Mouse (Mus musculus): ENCODE data around the gene Rptor. TPM values are rescaled to one million over a fixed set of nuclear protein-coding genes. Genes with fewer than 3 reads are reported as not detected.

The Rptor gene
- total RNA-seq, 2 experiments from 2014 or later, result 52.8 to 56.2 TPM

DNA sequence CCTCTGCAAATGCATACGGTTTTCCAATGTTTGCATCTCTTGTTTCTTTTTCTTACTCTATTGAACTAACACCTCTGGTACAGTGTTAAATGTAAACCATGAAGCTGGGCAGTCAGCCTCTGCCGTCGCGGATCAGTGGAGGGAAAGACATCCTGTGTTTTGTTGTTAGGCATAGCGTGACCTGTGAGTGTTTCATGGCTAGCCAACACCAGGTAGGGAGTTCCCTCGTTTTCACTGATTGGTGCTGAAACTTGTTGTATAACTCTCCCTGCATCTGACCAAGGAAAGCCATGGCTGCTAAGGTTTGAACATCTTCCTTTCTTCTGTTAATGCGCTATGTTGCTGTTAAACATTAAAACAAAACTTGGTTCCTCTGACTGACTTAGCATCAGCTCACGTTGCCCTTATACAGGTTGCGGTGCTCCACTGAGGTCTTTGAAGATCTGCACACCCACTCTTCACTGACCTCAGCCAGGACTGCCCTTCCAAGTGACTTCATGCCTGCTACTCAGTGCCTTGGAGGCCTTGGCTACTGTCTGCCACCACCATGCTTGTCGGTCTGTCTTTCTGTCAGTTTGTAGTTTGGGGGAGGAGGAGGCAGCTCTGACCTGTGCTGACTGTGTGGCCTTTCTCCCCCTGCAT is 189.3 kb downstream of the Rptor start:
- intact Hi-C loops (cut with DNase I), result no loop called here
- no peak for DNase-seq (ENCODE audit: low spot score in 2 of 2)

DNA sequence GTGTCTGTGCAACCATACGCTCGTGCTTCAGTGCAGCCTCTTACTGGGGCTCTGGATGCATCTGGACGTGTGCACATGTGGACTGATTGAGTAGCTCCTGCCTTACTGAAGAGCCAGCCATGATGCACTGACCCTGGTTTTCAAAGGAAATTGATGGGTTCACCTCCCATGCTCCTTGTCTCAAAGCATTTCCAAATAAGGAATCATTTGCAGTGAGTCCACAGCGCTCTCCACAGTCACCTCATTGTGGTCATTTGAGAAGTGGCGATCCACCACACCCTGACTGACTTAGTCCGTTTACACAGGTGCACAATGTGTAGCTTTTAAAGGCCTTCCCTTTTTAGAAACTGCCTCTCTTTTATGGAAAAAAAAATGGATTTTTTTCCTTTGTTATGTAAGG is 190.7 kb downstream of the Rptor start:
- DNase-seq (ENCODE audit: low spot score in 2 of 2), result no peak
- intact Hi-C loops (cut with DNase I), result no loop called here

DNA sequence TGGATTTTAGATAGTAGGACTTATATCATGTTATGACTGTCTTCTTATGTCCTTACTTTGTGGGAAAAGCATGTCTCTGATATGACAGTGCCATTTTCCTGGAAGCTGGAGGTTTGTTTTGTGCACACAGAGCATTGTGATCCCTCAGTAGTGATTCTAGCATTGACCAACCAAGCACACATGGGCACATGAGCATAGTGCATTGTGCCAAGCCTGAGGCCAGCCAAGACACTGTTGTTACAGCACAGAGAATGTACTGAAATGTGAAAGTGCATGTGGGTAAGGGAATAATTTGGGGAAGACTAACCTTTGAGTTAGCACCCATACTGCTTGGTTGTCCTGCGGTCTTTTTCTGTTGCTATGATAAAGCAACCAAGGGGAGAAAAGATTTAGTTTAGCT is 191.3 kb downstream of the Rptor start:
- intact Hi-C loops (cut with DNase I), result no loop called here
- no peak for DNase-seq (ENCODE audit: low spot score in 2 of 2)

DNA sequence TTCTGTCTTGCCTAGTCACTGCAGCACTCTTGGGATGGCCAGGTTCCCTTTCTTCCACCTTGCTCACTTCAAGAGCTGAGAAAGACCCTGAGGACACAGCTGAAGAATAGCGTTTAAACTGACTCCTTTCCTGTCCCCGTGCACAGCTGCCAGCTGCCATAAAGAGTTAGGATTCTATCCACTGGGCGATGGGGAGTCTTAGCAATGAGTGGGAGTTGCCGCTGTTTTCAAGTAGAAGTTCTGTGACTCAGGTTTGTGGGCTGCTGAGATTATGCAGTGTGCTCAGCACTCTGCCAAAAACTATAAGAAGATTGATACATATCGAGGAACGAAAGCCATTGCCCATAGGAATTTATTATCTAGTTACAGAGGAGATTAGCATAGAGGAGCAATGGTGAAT is 192.0 kb downstream of the Rptor start:
- peak; percentile 52 to 76 for DNase-seq (ENCODE audit: low spot score in 2 of 2)
- intact Hi-C loops (cut with DNase I), result no loop called here

DNA sequence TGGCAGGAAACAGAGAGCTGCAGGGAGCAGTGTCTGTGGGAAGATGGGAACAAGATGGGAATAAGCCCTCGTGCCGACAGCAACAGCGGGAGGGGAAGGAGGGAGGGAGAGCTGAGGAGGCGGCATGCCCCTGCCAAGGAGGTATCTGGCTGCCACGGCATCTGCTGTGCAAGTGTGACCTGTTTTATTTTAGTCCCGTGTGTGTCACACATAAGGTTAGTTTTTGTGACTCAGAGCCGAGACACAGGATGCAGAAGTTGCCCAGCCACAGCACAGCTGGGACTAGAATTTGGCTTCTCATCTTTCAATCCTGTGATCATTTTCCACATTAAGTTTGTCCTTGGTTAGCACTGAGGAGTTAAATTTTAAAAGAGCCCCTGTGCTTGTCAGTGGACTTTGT is 193.7 kb downstream of the Rptor start:
- DNase-seq (ENCODE audit: low spot score in 2 of 2), result peak; percentile 63 to 86
- intact Hi-C loops (cut with DNase I), result no loop called here

DNA sequence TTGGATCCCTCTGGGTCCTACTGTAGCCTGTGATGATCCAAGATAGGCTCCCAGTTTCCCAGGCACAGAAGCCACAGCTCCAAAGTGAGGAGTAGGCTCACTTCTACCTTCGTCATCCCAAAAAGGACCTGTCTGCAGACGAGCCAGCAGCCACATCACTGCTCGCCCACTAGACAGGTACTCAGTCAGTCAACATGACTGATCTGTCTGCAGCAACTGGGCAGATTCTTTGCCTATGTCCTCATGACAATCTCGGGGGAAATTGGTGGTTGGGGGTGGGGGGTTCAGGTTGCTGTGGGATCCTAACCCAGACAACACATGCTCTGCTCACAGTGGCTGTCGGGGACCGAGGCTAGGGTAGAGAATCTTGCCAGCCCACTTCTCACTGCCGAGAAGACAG is 194.1 kb downstream of the Rptor start:
- no peak for DNase-seq (ENCODE audit: low spot score in 2 of 2)
- intact Hi-C loops (cut with DNase I), result no loop called here

DNA sequence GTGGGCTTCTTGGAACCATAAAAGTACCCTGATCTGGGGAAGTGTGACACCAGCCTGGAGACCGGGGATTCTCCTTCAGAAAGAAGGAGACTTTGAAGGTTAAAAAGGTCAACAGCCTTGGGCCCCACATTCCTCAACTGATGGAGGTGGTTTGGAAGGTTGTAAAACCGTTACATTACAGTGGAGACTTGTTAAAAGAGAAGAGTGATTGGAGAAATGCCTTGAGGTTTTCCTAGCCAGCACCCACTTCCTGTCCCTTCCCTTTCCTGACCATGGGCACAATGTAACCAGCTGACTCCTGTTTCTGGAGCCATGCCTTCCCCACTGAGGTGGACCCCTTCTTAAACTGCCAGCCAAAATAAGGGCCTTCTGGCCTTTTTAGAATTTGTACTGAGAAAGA is 196.8 kb downstream of the Rptor start:
- no peak for DNase-seq (ENCODE audit: low spot score in 2 of 2)
- intact Hi-C loops (cut with DNase I), result no loop called here

DNA sequence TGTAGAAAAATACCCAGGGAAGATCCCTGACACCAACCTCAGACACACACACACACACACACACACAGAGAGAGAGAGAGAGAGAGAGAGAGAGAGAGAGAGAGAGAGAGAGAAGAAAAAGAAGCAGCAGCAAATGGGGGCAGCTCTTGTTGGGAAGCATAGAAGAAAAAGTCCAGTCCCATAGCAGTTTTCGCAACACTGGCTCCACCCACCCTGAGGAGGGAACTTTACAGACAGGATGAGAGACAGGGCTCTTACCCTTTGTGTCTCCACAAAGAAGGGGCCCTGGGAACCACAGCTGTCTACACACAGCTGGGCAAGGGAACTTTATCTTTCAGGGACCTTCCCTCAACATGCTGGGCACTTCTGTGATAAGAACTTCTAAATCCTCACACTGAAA is 199.2 kb downstream of the Rptor start:
- no peak for DNase-seq (ENCODE audit: low spot score in 2 of 2)

DNA sequence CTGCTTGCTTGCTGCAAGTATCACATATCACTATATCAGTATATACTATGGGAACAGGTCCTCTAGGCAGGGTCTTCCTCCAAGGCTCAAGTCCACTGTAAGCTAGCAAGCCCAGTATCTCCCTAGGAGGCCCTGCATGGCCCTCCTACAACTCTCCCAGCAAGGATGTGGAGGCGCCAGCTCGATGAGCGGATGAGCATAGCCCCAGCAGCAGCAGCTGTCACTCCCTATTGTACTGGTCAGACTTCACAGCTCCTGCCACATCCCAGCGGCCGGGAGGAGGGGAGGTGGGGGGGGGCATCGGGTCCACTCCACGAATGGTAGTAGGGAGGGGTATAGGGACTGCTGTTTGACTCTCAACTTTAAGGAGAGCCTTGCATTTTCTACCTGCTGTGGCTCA is 200.2 kb downstream of the Rptor start:
- intact Hi-C loops (cut with DNase I), result no loop called here
- no peak for DNase-seq (ENCODE audit: low spot score in 2 of 2)

More for the DNA sequence above, 199.2 kb downstream of the Rptor start:
- intact Hi-C loops (cut with DNase I), result no loop called here

DNA sequence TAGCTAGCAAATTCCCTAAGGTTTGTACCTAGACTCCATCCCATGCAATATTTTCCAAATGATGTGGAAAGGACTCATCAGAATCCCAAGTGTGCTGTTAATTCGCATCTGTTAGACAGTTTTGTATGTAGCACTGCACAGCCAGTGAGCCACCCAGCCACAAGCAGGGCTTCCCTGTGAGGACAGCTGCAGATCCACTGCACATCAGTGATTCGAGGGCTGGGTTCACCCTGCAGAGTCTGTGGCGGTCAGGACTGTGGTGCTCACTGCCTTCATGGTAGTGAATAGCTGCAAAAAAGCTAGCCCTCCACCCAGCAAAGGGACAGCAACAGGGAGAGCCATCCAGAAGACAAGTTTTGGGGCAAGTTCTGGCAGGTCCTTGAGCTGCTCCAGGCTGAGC is 201.7 kb downstream of the Rptor start:
- no peak for DNase-seq (ENCODE audit: low spot score in 2 of 2)
- intact Hi-C loops (cut with DNase I), result no loop called here

DNA sequence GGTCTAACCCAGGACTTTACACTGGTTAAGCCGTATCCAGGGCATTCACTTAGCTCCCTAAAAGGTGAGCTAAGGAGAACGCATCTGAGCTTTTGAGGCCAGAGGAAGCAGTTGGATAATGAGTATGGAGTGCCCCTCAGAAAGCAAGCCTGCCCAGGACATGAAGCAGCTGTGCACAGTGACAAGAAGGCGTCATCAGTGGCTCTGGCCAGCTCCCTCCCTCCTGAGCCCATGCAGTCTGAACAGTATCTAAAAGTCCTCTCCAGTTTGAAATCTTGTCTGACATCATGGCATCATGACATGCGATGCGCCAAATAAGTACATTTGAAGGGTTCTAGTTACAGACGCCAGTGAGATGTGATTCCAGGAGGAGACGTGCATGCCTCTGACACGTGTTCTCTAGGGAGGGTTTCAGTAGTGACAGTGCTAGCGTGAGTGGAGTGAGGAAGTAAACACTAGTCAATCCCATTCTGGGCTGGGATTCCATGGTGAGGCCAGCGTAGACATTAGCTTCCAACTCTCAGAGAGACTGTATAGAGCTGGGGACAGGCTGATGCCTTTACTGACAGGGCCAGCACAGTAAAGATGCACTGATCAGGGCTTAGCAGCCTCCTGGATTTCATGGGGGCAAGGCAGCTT is 202.5 kb downstream of the Rptor start:
- intact Hi-C loops (cut with DNase I), result no loop called here
- no peak for DNase-seq (ENCODE audit: low spot score in 2 of 2)

DNA sequence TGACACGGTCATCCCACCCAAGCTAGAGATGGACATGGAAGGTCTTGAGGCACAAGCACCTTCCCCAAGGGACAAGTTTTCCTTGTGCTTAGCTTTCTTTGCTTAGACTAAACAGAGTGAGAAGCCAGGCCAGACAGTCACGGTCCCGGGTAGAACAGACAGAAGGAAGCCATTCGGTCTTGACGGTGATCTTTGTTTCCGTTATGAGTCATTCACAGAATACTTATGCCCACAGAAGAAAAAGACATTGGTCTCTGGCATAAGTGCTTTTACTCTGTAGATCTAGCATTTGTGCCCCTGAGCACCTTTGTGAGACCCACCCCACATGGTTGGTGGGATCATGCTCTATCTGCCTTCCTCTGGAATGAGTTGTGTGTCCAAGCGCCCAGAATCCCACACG is 203.8 kb downstream of the Rptor start:
- intact Hi-C loops (cut with DNase I), result no loop called here

DNA sequence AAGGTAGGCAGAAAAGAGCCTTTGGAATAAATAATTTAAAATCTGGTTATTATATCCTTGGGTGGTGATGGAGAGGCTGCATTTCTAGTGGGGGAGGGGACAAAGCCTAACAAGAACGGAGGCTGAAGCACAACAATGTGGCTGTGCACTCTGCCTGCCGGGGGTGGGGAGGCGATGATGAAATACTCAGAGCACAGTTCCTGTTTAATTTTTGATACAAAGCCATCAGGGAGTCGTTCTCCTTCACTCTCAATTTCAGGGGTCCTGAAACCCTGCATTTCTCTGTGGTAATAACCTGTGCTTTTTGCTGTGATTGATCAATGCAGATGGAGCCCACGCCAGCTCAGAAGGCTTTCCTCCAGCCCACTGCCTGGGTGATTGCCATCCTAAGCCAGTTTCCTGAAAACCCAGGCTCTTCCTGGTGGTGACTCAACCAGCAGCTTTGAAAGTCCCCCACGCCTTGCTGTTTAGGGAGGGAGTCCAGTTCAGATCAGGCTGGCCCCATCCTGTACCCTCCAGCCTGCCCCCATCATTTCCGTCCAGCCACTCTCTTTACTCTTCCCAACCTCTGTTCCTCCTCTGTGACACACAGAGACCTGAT is 204.8 kb downstream of the Rptor start:
- no peak for DNase-seq (ENCODE audit: low spot score in 2 of 2)
- intact Hi-C loops (cut with DNase I), result no loop called here

More for the DNA sequence above, 203.8 kb downstream of the Rptor start:
- DNase-seq (ENCODE audit: low spot score in 2 of 2), result no peak

DNA sequence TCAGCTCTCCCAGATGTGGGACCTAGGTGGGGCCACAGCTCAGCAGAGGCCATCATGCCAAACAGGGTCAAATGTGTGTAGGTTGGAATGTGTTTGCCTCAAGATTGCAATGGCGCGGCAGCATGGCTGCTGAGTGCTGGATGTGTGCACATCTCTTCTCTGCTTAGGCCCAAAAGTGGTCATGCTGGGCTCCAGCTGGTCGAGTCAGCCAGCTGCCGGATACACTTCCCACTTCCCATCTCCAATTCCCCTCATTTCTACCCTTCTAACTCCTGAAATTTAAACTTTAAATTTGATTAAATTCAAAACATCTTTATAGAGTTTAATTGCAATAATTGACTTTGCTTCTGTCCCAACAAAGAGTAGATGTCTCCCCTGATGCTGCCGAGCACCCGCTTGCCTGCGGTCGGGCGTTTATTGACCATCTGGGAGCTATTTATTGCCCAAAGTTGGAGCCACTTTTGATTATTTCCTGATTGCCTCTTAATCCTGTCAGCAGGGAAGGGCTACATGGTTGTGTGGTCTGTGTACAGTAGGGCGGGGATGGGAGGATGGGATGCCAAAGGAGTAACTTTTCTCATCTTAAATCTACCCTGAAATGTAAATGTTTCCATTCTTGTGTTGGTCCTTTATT is 206.1 kb downstream of the Rptor start:
- intact Hi-C loops (cut with DNase I), result no loop called here
- DNase-seq (ENCODE audit: low spot score in 2 of 2), result no peak

DNA sequence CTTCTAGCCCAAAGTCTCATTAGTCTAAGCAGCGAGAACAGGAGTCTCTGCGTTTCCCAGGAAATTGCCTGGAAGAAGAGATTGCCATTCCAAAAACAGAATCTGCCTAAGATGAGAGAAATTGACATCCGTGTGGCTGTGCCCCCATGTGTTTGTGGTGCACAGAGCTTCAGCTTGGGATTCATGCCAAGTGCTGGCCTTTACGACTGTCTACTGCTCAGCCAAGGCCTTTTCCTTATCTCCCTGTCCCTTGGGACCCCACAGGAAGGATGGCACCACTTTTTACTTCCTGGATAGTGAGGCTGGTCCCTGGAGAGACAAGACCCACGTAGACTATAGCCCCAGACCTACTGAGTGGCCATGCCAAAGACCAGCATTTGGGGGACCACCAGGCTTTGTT is 206.6 kb downstream of the Rptor start:
- no peak for DNase-seq (ENCODE audit: low spot score in 2 of 2)
- intact Hi-C loops (cut with DNase I), result no loop called here

DNA sequence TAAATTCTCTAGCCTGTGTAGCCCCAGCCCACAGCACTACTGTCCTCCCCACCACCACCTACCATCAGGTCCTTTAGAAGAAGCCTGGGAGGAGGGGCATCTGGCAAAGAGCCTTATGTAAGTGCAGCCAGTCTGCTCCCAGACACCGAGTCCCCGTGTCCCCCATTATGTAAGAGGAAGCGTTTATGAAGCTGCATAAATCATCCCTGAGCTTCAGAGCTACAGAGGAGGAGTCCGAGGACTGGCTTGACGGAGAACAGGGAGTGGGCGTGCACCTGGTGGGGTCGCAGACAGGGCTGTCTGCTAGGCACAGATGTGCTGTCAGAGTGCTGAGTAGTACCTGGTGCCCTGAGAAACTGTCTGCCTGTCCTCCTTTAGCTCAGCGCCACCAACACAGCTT is 208.3 kb downstream of the Rptor start:
- DNase-seq (ENCODE audit: low spot score in 2 of 2), result peak; percentile 64 to 85
- intact Hi-C loops (cut with DNase I), result no loop called here

DNA sequence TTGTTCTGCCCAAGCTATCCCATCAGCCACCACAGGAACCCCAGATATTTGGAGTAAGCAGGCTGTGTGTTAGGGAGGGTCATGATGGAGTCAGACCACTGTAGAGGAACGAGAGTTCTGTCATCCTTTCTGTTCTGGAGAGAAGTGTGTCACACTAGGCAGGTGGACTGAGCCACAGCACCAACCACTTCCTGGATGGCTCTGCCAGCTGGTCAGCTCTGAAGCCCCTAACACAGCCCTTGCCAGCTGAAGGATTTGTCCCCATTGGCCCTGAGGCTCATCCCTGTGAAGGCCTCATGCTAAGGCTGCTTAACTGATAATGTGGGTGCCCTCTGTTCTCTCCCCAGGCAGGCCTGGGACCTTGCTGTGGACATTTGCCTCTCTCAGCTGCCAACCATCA is 208.9 kb downstream of the Rptor start:
- intact Hi-C loops (cut with DNase I), result no loop called here
- DNase-seq (ENCODE audit: low spot score in 2 of 2), result no peak

DNA sequence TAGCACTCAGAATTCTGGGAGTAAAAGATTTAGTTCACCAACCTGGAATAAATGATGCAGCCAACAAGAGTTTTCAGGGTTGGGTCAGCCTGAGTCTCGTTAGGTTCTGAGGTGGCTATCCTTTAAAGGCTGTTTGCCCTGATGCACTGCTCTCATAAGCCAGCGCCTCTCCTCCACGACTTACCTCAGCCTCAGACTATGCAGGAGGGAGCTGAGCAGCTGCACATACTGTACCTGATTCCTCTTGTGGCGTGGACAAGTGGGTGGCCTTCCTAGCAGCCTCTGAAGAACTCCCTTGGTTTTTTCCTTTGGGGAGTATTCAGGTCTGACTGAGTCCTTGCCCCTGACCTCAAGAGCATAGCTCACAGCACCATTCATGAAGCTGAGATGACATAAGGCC is 209.4 kb downstream of the Rptor start:
- intact Hi-C loops (cut with DNase I), result no loop called here
- DNase-seq (ENCODE audit: low spot score in 2 of 2), result no peak

DNA sequence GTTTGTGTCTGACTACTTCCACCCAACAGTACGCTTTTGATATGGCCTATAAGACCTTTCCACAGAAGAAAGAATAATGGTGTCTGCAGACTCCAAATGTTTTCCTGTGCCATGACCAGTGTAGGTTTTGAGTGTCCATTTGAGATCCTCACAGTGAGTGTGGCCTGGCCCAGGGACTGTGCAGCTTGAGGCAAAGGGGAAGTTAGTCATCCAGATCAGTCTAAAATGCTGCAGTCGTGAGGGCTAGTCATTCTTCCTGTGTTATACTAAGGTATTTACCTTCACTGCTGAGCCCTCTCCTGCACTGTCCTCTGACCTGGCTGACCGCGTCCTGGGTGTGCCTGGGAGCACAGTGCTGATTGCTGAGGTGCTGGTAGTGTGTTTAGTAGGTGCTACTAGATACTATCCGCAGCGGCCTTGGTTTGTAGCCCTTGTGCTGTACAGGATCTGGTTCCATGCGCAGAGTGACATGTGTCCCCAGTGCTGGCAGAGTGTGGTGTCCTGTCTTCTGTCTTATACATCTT is 211.4 kb downstream of the Rptor start:
- intact Hi-C loops (cut with DNase I), result no loop called here
- no peak for DNase-seq (ENCODE audit: low spot score in 2 of 2)

DNA sequence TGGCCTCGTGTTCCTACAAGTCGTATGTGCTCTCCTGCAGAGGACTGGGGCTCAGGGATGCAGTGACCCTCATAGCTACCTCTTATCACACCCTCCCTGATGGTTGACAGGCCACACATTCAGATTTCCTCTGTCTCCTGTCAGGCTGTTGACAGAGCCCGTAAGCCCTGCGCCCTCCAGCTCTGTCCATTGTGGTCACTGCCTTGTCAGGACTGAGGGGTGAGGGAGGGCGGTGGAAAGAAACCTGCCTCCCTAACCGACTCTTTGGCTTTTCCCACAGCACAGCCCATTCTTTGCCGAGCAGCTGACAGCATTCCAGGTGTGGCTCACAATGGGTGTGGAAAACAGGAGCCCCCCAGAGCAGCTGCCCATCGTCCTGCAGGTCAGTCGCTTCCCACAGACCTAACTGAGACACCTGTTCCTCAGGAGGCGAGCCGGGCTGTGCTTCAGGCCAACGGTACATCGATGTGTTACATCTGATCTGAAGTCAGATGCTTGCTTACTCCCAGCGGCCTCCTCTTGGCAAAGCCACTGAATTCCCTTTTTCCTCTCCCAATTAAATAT is 214.2 kb downstream of the Rptor start:
- DNase-seq (ENCODE audit: low spot score in 2 of 2), result no peak
- intact Hi-C loops (cut with DNase I), result no loop called here
